Mouse (Mus musculus) spleen, embryonic (tissue): Measurements from ENCODE around the gene Mpp1.

Experiments used
- CTCF ChIA-PET: fragments of 350-600 bp; sonication (Branson Sonifier 250); formaldehyde crosslinking; loops from one replicate; lab custom pipeline; 2022; lab: Charles Lee

The Mpp1 gene

DNA sequence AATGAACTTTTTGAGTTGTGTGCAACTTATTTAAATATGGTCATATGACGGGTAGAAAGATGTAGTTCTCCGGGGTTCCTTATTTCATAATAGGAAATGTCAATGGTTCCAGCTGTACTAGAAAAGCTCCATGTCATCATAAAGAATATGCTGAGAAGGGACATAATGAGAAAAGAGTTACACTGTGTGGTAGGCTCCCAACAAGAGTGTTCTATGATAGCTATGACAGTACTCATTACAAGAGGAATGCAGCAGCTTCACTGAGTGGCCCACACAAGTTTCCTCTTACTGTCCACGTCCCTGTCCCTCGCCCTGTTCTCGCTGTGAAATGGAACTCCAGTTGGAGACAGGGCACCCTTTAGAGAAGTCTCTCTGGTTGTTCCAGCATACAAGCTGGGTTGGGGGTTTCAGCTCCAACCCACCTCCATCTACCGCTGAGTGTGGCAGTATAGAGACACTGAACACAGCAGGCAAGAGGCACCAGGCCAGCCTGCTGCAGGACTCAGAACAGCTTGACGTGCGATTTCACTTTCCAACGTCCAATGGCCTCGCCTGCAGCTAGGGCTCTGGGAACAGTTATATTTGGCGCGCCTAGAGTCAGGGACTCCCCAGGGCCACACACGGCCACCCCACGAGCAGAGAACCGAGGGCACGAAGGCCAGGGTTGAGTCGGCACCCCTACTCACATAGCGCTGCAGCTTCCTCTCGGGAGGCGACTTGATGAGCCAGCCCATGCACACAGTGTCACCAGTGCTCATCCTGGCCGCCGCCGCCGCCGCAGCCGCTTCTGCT lies 46.6 kb downstream of the Mpp1 start:
- CTCF ChIA-PET = no interaction called here

- CTCF ChIA-PET = no interaction called here
Observed at GRCm38 (mm10) chrX:75082351-75082750, 48.5 kb downstream of the Mpp1 start.
